Mouse (Mus musculus) liver, adult 2 months (tissue): ENCODE results near the gene Gm20479.

Experiments used
- CTCF ChIP-seq: fragments of 200-500 bp; IDR thresholded peaks from 2 replicates; pipeline ENCODE4 v1.5.1; 2011; ENCODE audit warnings: low read depth, low read length, control low read depth
- POLR2A ChIP-seq: fragments of 200-500 bp; IDR thresholded peaks from 2 replicates; pipeline ENCODE4 v1.6.1; 2011; ENCODE audit warnings: low read length, control low read depth; ENCODE audit not compliant: insufficient read depth; ENCODE audit errors: extremely low read depth

DNA sequence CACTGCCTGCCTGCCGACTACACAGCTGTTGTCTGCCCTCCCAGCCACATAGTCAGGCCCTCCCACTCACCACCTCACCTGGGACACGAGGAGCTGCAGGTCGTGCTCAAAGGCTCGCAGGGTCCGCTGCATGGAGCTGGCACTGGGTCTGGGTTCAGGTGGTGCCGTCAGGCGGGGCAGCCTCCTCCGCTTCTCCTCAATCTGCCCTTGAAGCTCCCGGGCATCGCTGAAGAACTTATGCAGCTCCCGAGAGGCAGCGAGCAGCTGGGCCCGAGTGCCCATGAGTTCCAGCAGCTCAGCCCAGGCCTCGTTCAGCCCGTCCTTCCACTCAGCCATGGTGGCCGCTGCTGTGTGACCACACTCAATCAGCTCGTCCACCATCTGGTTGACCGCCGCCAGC, 11.9 kb upstream of the Gm20479 start:
- no peak for TF ChIP-seq CTCF
- no peak for TF ChIP-seq POLR2A
